In genomic region chr17:70754638-70755037, GRCm38 (mm10) we compare ENCODE assay signal across 8 mouse cellular contexts.
DNase-seq lines count a peak whose midpoint lies in the region; ATAC-seq and TF ChIP-seq lines count a peak whose summit lies in the region.

No protein-coding gene starts in this region.

- no peaks in the 10 kb centered on the region for H3K36me3 ChIP-seq in kidney, postnatal 0 days (ENCODE audit: insufficient read depth, low read length)
- no peaks in the 10 kb centered on the region for H3K36me3 ChIP-seq in embryonic facial prominence, embryonic 14.5 days (ENCODE audit: control insufficient read depth, insufficient read depth, low read length)
- H3K36me3 ChIP-seq in hindbrain, embryonic 15.5 days = no peaks in the 10 kb centered on the region
- no peaks in the 10 kb centered on the region for H3K36me3 ChIP-seq in neural tube, embryonic 12.5 days

- no peaks in the 10 kb centered on the region for H3K27me3 ChIP-seq in kidney, postnatal 0 days (ENCODE audit: insufficient read depth, low read length)
- no peaks in the 10 kb centered on the region for H3K27me3 ChIP-seq in embryonic facial prominence, embryonic 14.5 days (replicated peaks; ENCODE audit: control insufficient read depth, insufficient read depth, low read length)
- H3K27me3 ChIP-seq in hindbrain, embryonic 15.5 days = peaks cover 5% of the 10 kb centered on the region
- no peaks in the 10 kb centered on the region for H3K27me3 ChIP-seq in neural tube, embryonic 12.5 days (replicated peaks)

- H3K27ac ChIP-seq in kidney, postnatal 0 days = peak overlapping the region; percentile 90
- peak overlapping the region; percentile 80 for H3K27ac ChIP-seq in embryonic facial prominence, embryonic 14.5 days (replicated peaks; ENCODE audit: low read depth, low read length)
- 0 out of 2 replicates have a peak overlapping the region, but pooled peaks have one; percentile 60 for H3K27ac ChIP-seq in hindbrain, embryonic 15.5 days (replicated peaks)
- H3K27ac ChIP-seq in neural tube, embryonic 12.5 days = no peak overlapping the region

- H3K4me1 ChIP-seq in kidney, postnatal 0 days (replicated peaks; ENCODE audit: insufficient read depth, low read length) = no peaks in the 10 kb centered on the region; the same call in 1 of the 2 replicates
- H3K4me1 ChIP-seq in embryonic facial prominence, embryonic 14.5 days (ENCODE audit: control insufficient read depth, insufficient read depth, low read length) = peaks cover 15% of the 10 kb centered on the region
- peaks cover 21% of the 10 kb centered on the region for H3K4me1 ChIP-seq in hindbrain, embryonic 15.5 days (replicated peaks)
- H3K4me1 ChIP-seq in neural tube, embryonic 12.5 days = peaks cover 23% of the 10 kb centered on the region

- WGBS in kidney, postnatal 0 days = 48% methylated on average over 7 of the region's 7 CpGs
- WGBS in embryonic facial prominence, embryonic 14.5 days = 46% methylated on average over 7 of the region's 7 CpGs
- 56% methylated on average over 7 of the region's 7 CpGs for WGBS in hindbrain, embryonic 15.5 days
- whole genome bisulfite sequencing in neural tube, embryonic 12.5 days = 51% methylated on average over 7 of the region's 7 CpGs

- no peak for DNase-seq in kidney, postnatal 0 days (ENCODE audit: low spot score)
- no peak for DNase-seq in kidney, postnatal 14 days
- DNase-seq in embryonic facial prominence, embryonic 14.5 days (ENCODE audit: low spot score) = no peak
- DNase-seq in cerebellum, adult 11-12 months = no peak
- no peak for DNase-seq in spleen, adult 12 weeks (ENCODE audit: low spot score)
- no peak for DNase-seq in gastrocnemius, postnatal 14 days

- intact Hi-C loops in gastrocnemius, postnatal 14 days (cut with DNase I; ENCODE audit: low total_unique reads) = loop anchor here (5.0 kb wide), 1 partner anchor 213 kb away; no protein-coding TSS in a partner anchor

- no peak overlapping the region for H3K9ac ChIP-seq in kidney, postnatal 0 days (ENCODE audit: low read depth, low read length)
- no peak overlapping the region; the same call in 1 of the 2 replicates for H3K9ac ChIP-seq in embryonic facial prominence, embryonic 14.5 days (ENCODE audit: low read depth, low read length)
- H3K9ac ChIP-seq in hindbrain, embryonic 15.5 days = no peak overlapping the region
- H3K9ac ChIP-seq in neural tube, embryonic 12.5 days = no peak overlapping the region

- TF ChIP-seq CTCF in kidney, postnatal 0 days (IDR thresholded peaks at IDR 0.05; ENCODE audit: low read depth) = no peak

- H3K4me2 ChIP-seq in kidney, postnatal 0 days (ENCODE audit: low read length) = no peak overlapping the region
- H3K4me2 ChIP-seq in embryonic facial prominence, embryonic 14.5 days (ENCODE audit: low read depth, low read length) = peak overlapping the region; percentile 67
- H3K4me2 ChIP-seq in hindbrain, embryonic 15.5 days = peak overlapping the region; percentile 63
- peak overlapping the region; percentile 49 for H3K4me2 ChIP-seq in neural tube, embryonic 12.5 days (replicated peaks)

- no peak overlapping the region for H3K4me3 ChIP-seq in kidney, postnatal 0 days (replicated peaks; ENCODE audit: low read depth, low read length)
- peak overlapping the region; percentile 35; the same call in 1 of the 2 replicates for H3K4me3 ChIP-seq in embryonic facial prominence, embryonic 14.5 days (ENCODE audit: low read depth, low read length)
- peak overlapping the region; percentile 29; the same call in 1 of the 2 replicates for H3K4me3 ChIP-seq in hindbrain, embryonic 15.5 days
- H3K4me3 ChIP-seq in neural tube, embryonic 12.5 days = no peak overlapping the region

- no peak for ATAC-seq in kidney, postnatal 0 days (replicated peaks; ENCODE audit: low FRiP score, low read depth)
- ATAC-seq in embryonic facial prominence, embryonic 14.5 days (ENCODE audit: low read depth) = no peak
- ATAC-seq in hindbrain, embryonic 15.5 days (ENCODE audit: low FRiP score, low read depth) = no peak
- ATAC-seq in neural tube, embryonic 12.5 days (ENCODE audit: low FRiP score, low read depth) = no peak

- H3K9me3 ChIP-seq in kidney, postnatal 0 days (replicated peaks; ENCODE audit: low read length) = no peaks in the 10 kb centered on the region
- H3K9me3 ChIP-seq in embryonic facial prominence, embryonic 14.5 days (ENCODE audit: control insufficient read depth, low read length) = no peaks in the 10 kb centered on the region
- no peaks in the 10 kb centered on the region for H3K9me3 ChIP-seq in hindbrain, embryonic 15.5 days
- H3K9me3 ChIP-seq in neural tube, embryonic 12.5 days = no peaks in the 10 kb centered on the region

Comparison
In these comparisons a context has a peak if more than half of its experiments do, and no peak if none do; other contexts are left out.
1. H3K4me3 ChIP-seq: peak in embryonic facial prominence, embryonic 14.5 days (single experiment) and hindbrain, embryonic 15.5 days (single experiment); none in kidney, postnatal 0 days (single experiment) and neural tube, embryonic 12.5 days (single experiment).